Mouse (Mus musculus): ENCODE measurements around the gene Sergef. TPM values are rescaled to one million over a fixed set of nuclear protein-coding genes. Genes with fewer than 3 reads are reported as not detected.

The Sergef gene
- total RNA-seq, 1 experiment, result 5.4 TPM

DNA sequence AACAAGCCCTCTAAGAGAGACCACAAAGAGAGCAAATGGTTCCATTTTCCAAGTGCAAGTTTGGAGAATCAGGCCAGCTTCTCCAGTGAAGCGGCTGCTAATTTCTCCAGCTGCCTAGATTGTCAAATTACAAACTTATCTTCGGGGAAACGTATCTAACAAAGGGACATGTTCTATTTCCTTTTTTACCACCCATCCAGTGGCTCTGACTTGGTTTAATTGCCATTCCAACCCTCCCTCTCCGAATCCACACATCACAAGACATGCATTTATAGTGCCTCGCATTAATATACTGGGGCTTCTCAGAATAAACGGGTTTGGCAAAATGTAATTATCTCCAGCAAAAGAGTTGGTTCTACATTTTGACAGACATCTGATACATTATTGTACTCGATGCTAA lies 88.4 kb downstream of the Sergef start:
- no peak overlapping the region for H3K9ac ChIP-seq (ENCODE audit: insufficient read depth, low read depth, low read length, poor library complexity, severe bottlenecking)
- in situ Hi-C loops (cut with MboI; ENCODE audit: low sequenced_read_pairs in 2 of 2, unreplicated experiment in 2 of 2), result loop anchor here (25.0 kb wide), 1 partner anchor 164 kb away; the partner anchor contains the start of genes Kcnc1 (in 2 of the 2) and Myod1 (in 2 of the 2)
- no peak for DNase-seq (ENCODE audit: low read depth, low spot score)
- peaks cover 2% of the 10 kb centered on the region; the same call in 1 of the 2 replicates for H3K36me3 ChIP-seq (ENCODE audit: control insufficient read depth, insufficient read depth, low read length, poor library complexity, severe bottlenecking)
- no peaks in the 10 kb centered on the region for H3K9me3 ChIP-seq (ENCODE audit: control insufficient read depth, insufficient read depth, low read depth, low read length)
- no peak for TF ChIP-seq HCFC1 (IDR thresholded peaks at IDR 0.05; ENCODE audit: borderline replicate concordance, insufficient read depth, low read length)
- TF ChIP-seq CHD2 (IDR thresholded peaks at IDR 0.05; ENCODE audit: low read depth, low read length), result no peak
- no peak for TF ChIP-seq ZNF384 (IDR thresholded peaks at IDR 0.05; ENCODE audit: low read depth, low read length)
- no peak for TF ChIP-seq ZC3H11A (IDR thresholded peaks at IDR 0.05; ENCODE audit: borderline replicate concordance, low read depth, low read length)
- no peak for TF ChIP-seq MAFK (IDR thresholded peaks at IDR 0.05; ENCODE audit: insufficient read depth, low read depth, low read length)
- H3K4me1 ChIP-seq (ENCODE audit: control insufficient read depth in 2 of 2, insufficient read depth in 2 of 2, low read length in 2 of 2, poor library complexity in 1 of 2), result no peaks in the 10 kb centered on the region
- H3K4me3 ChIP-seq (ENCODE audit: insufficient read depth in 1 of 2, low read depth in 1 of 2, low read length in 2 of 2, poor library complexity in 1 of 2, severe bottlenecking in 1 of 2), result no peak overlapping the region
- no peak overlapping the region for H3K27ac ChIP-seq (ENCODE audit: insufficient read depth, low read depth, low read length, poor library complexity, severe bottlenecking)

DNA sequence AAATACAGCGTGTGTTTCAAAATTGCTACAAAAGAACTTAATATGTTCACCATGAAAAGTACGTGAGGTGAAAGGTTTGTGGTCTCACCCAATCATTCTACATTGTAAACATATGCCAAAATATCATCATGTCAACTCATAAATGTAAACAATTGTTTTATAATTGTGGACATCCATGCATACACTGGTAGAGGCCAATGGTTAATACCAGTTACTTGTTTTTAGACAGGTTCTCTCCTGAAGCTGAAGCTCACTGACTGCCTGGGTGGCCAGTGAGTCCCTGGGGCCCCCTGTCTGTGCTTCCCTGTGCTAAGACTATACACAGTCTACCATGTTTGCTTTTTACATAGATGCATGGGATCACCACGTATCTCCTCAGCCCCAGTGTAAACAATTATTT lies 91.5 kb downstream of the Sergef start:
- in situ Hi-C loops (cut with MboI; ENCODE audit: low sequenced_read_pairs in 2 of 2, unreplicated experiment in 2 of 2), result no loop called here
- H3K4me3 ChIP-seq (ENCODE audit: insufficient read depth in 1 of 2, low read depth in 1 of 2, low read length in 2 of 2, poor library complexity in 1 of 2, severe bottlenecking in 1 of 2), result no peak overlapping the region
- H3K36me3 ChIP-seq (ENCODE audit: control insufficient read depth, insufficient read depth, low read length, poor library complexity, severe bottlenecking), result no peaks in the 10 kb centered on the region
- no peak overlapping the region for H3K27ac ChIP-seq (ENCODE audit: insufficient read depth, low read depth, low read length, poor library complexity, severe bottlenecking)
- no peak for TF ChIP-seq MAFK (IDR thresholded peaks at IDR 0.05; ENCODE audit: insufficient read depth, low read depth, low read length)
- DNase-seq (ENCODE audit: low read depth, low spot score), result no peak
- H3K4me1 ChIP-seq (ENCODE audit: control insufficient read depth in 2 of 2, insufficient read depth in 2 of 2, low read length in 2 of 2, poor library complexity in 1 of 2), result no peaks in the 10 kb centered on the region
- no peak overlapping the region for H3K9ac ChIP-seq (ENCODE audit: insufficient read depth, low read depth, low read length, poor library complexity, severe bottlenecking)
- no peaks in the 10 kb centered on the region for H3K9me3 ChIP-seq (ENCODE audit: control insufficient read depth, insufficient read depth, low read depth, low read length)

DNA sequence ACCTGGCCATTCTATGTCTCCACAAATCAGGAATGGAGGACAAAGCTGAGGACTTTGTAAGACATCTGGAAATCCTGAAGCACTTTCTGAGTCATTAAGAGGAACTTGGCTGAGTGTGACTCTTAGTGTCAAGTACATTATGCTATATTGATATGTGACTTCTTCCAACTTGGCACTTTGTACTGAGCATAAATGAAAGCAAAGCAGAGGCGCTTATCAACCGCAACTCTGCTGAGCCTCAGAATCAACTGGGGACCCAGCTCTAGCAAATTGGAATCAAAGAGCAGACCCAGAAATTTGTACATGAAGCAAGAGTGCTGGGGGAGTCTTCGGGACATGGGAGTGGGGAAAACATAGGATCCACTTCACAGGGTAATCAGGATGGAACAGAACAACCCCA lies 92.0 kb downstream of the Sergef start:
- DNase-seq (ENCODE audit: low read depth, low spot score), result no peak
- no peak overlapping the region for H3K27ac ChIP-seq (ENCODE audit: insufficient read depth, low read depth, low read length, poor library complexity, severe bottlenecking)
- no peaks in the 10 kb centered on the region for H3K36me3 ChIP-seq (ENCODE audit: control insufficient read depth, insufficient read depth, low read length, poor library complexity, severe bottlenecking)
- in situ Hi-C loops (cut with MboI; ENCODE audit: low sequenced_read_pairs in 2 of 2, unreplicated experiment in 2 of 2), result no loop called here
- no peaks in the 10 kb centered on the region for H3K4me1 ChIP-seq (ENCODE audit: control insufficient read depth in 2 of 2, insufficient read depth in 2 of 2, low read length in 2 of 2, poor library complexity in 1 of 2)
- H3K9me3 ChIP-seq (ENCODE audit: control insufficient read depth, insufficient read depth, low read depth, low read length), result no peaks in the 10 kb centered on the region
- TF ChIP-seq ZNF384 (IDR thresholded peaks at IDR 0.05; ENCODE audit: low read depth, low read length), result no peak
- H3K9ac ChIP-seq (ENCODE audit: insufficient read depth, low read depth, low read length, poor library complexity, severe bottlenecking), result no peak overlapping the region
- no peak overlapping the region for H3K4me3 ChIP-seq (ENCODE audit: insufficient read depth in 1 of 2, low read depth in 1 of 2, low read length in 2 of 2, poor library complexity in 1 of 2, severe bottlenecking in 1 of 2)

GRCm38 (mm10) chr7:46546539-46546938 lies 93.1 kb downstream of the Sergef start:
- Histone ChIP-seq H3K27ac (ENCODE audit: insufficient read depth, low read depth, low read length, poor library complexity, severe bottlenecking) (no peak overlapping the region), H3K4me3 (ENCODE audit: insufficient read depth in 1 of 2, low read depth in 1 of 2, low read length in 2 of 2, poor library complexity in 1 of 2, severe bottlenecking in 1 of 2) (no peak overlapping the region), H3K9ac (ENCODE audit: insufficient read depth, low read depth, low read length, poor library complexity, severe bottlenecking) (no peak overlapping the region), H3K36me3 (ENCODE audit: control insufficient read depth, insufficient read depth, low read length, poor library complexity, severe bottlenecking) (no peaks in the 10 kb centered on the region), H3K4me1 (ENCODE audit: control insufficient read depth in 2 of 2, insufficient read depth in 2 of 2, low read length in 2 of 2, poor library complexity in 1 of 2) (no peaks in the 10 kb centered on the region), H3K9me3 (ENCODE audit: control insufficient read depth, insufficient read depth, low read depth, low read length) (no peaks in the 10 kb centered on the region)
- TF ChIP-seq MAFK (IDR thresholded peaks at IDR 0.05; ENCODE audit: insufficient read depth, low read depth, low read length), result no peak
- TF ChIP-seq CHD2 (IDR thresholded peaks at IDR 0.05; ENCODE audit: low read depth, low read length), result no peak
- TF ChIP-seq ZNF384 (IDR thresholded peaks at IDR 0.05; ENCODE audit: low read depth, low read length), result no peak
- TF ChIP-seq ZC3H11A (IDR thresholded peaks at IDR 0.05; ENCODE audit: borderline replicate concordance, low read depth, low read length), result no peak
- in situ Hi-C loops (cut with MboI; ENCODE audit: low sequenced_read_pairs in 2 of 2, unreplicated experiment in 2 of 2), result no loop called here
- DNase-seq (ENCODE audit: low read depth, low spot score), result no peak

- Histone ChIP-seq H3K4me1 (ENCODE audit: control insufficient read depth in 2 of 2, insufficient read depth in 2 of 2, low read length in 2 of 2, poor library complexity in 1 of 2) (no peaks in the 10 kb centered on the region), H3K9me3 (ENCODE audit: control insufficient read depth, insufficient read depth, low read depth, low read length) (no peaks in the 10 kb centered on the region), H3K27ac (ENCODE audit: insufficient read depth, low read depth, low read length, poor library complexity, severe bottlenecking) (no peak overlapping the region), H3K4me3 (ENCODE audit: insufficient read depth in 1 of 2, low read depth in 1 of 2, low read length in 2 of 2, poor library complexity in 1 of 2, severe bottlenecking in 1 of 2) (peak overlapping the region; percentile 18 to 36; a peak in 2 of 4 replicates), H3K9ac (ENCODE audit: insufficient read depth, low read depth, low read length, poor library complexity, severe bottlenecking) (no peak overlapping the region), H3K36me3 (ENCODE audit: control insufficient read depth, insufficient read depth, low read length, poor library complexity, severe bottlenecking) (no peaks in the 10 kb centered on the region)
- TF ChIP-seq CHD2 (IDR thresholded peaks at IDR 0.05; ENCODE audit: low read depth, low read length) (no peak), MAFK (IDR thresholded peaks at IDR 0.05; ENCODE audit: insufficient read depth, low read depth, low read length) (0 out of 2 replicates have a peak, but pooled peaks have one; percentile 45), ZNF384 (IDR thresholded peaks at IDR 0.05; ENCODE audit: low read depth, low read length) (no peak), HCFC1 (IDR thresholded peaks at IDR 0.05; ENCODE audit: borderline replicate concordance, insufficient read depth, low read length) (no peak), ZC3H11A (IDR thresholded peaks at IDR 0.05; ENCODE audit: borderline replicate concordance, low read depth, low read length) (no peak)
- in situ Hi-C loops (cut with MboI; ENCODE audit: low sequenced_read_pairs in 2 of 2, unreplicated experiment in 2 of 2), result no loop called here
- DNase-seq (ENCODE audit: low read depth, low spot score), result no peak
Measured at GRCm38 (mm10) chr7:46544195-46544641, 95.4 kb downstream of the Sergef start.

Data from ES-E14 (cell line).